Mouse (Mus musculus) stomach, postnatal 0 days (tissue): Measurements from ENCODE around the gene Sh3bgrl2.

Experiments
- CTCF ChIP-seq: IDR thresholded peaks from 2 replicates; pipeline ENCODE4 v1.5.1; 2016; ENCODE audit warnings: antibody characterized with exemption, low read depth, mild to moderate bottlenecking, moderate library complexity
- EP300 ChIP-seq: optimal IDR thresholded peaks from 2 replicates; pipeline ENCODE3; 2016; ENCODE audit warnings: antibody characterized with exemption

GRCm38 (mm10) chr9:83599505-83599904 lies 51.4 kb downstream of the Sh3bgrl2 start:
- TF ChIP-seq CTCF (no peak), EP300 (no peak)
